Mouse (Mus musculus): ENCODE measurements around the gene Gm13277. TPM values are rescaled to one million over a fixed set of nuclear protein-coding genes. Genes with fewer than 3 reads are reported as not detected.

Gm13277 gene
- polyA plus RNA-seq, 1 experiment from 2014 or later, result not detected

Other genes starting within 250 kb of the Gm13277 start
- not detected in 2 replicates for gene Ifna15, start 230.4 kb upstream of the Gm13277 start, polyA plus RNA-seq (2015; fragmentation: Nextera tagmentation; extraction: Ambion mirVana)
- not detected in 2 replicates for gene Ifna14, start 216.8 kb upstream of the Gm13277 start, polyA plus RNA-seq (2015; fragmentation: Nextera tagmentation; extraction: Ambion mirVana)
- not detected in 2 replicates for gene Ifna9, start 196.2 kb upstream of the Gm13277 start, polyA plus RNA-seq (2015; fragmentation: Nextera tagmentation; extraction: Ambion mirVana)
- not detected in 2 replicates for gene Ifna12, start 185.3 kb upstream of the Gm13277 start, polyA plus RNA-seq (2015; fragmentation: Nextera tagmentation; extraction: Ambion mirVana)
- not detected in 2 replicates for gene C87499, start 154.2 kb upstream of the Gm13277 start, polyA plus RNA-seq (2015; fragmentation: Nextera tagmentation; extraction: Ambion mirVana)
- gene Ifna13, start 144.2 kb upstream of the Gm13277 start, polyA plus RNA-seq (2015; fragmentation: Nextera tagmentation; extraction: Ambion mirVana), result not detected in 2 replicates
- not detected in 2 replicates for gene Ifna16, start 111.7 kb upstream of the Gm13277 start, polyA plus RNA-seq (2015; fragmentation: Nextera tagmentation; extraction: Ambion mirVana)
- not detected in 2 replicates for gene Ifna2, start 104.7 kb upstream of the Gm13277 start, polyA plus RNA-seq (2015; fragmentation: Nextera tagmentation; extraction: Ambion mirVana)
- not detected in 2 replicates for gene Ifnab, start 97.3 kb upstream of the Gm13277 start, polyA plus RNA-seq (2015; fragmentation: Nextera tagmentation; extraction: Ambion mirVana)
- gene Gm26566, start 66.8 kb upstream of the Gm13277 start, polyA plus RNA-seq (2015; fragmentation: Nextera tagmentation; extraction: Ambion mirVana), result 1.1 and 1.2 TPM in 2 replicates
- 95.2 and 103 TPM in 2 replicates for gene Klhl9, start 66.2 kb upstream of the Gm13277 start, polyA plus RNA-seq (2015; fragmentation: Nextera tagmentation; extraction: Ambion mirVana)
- not detected in 2 replicates for gene Gm13271, start 33.8 kb upstream of the Gm13277 start, polyA plus RNA-seq (2015; fragmentation: Nextera tagmentation; extraction: Ambion mirVana)
- 0.30 and 0.49 TPM in 2 replicates for gene Gm13283, start 28.5 kb upstream of the Gm13277 start, polyA plus RNA-seq (2015; fragmentation: Nextera tagmentation; extraction: Ambion mirVana)
- gene Gm13290, start 14.8 kb upstream of the Gm13277 start, polyA plus RNA-seq (2015; fragmentation: Nextera tagmentation; extraction: Ambion mirVana), result 0.23 TPM in 1 of 2 replicates, not detected in the other
- gene Gm13289, start 11.7 kb upstream of the Gm13277 start, polyA plus RNA-seq (2015; fragmentation: Nextera tagmentation; extraction: Ambion mirVana), result not detected in 2 replicates
- gene Gm13272, start 8.8 kb upstream of the Gm13277 start, polyA plus RNA-seq (2015; fragmentation: Nextera tagmentation; extraction: Ambion mirVana), result 0.40 TPM in 1 of 2 replicates, not detected in the other
- 0.35 TPM in 1 of 2 replicates, not detected in the other for gene Ifnz, start 6.5 kb upstream of the Gm13277 start, polyA plus RNA-seq (2015; fragmentation: Nextera tagmentation; extraction: Ambion mirVana)
- gene Gm13276, start 2.9 kb upstream of the Gm13277 start, polyA plus RNA-seq (2015; fragmentation: Nextera tagmentation; extraction: Ambion mirVana), result not detected in 2 replicates
- not detected in 2 replicates for gene Gm13278, start 2.9 kb downstream of the Gm13277 start, polyA plus RNA-seq (2015; fragmentation: Nextera tagmentation; extraction: Ambion mirVana)
- gene Gm13275, start 5.9 kb downstream of the Gm13277 start, polyA plus RNA-seq (2015; fragmentation: Nextera tagmentation; extraction: Ambion mirVana), result not detected in 2 replicates
- gene Gm13279, start 8.8 kb downstream of the Gm13277 start, polyA plus RNA-seq (2015; fragmentation: Nextera tagmentation; extraction: Ambion mirVana), result not detected in 2 replicates
- 1.0 and 1.2 TPM in 2 replicates for gene Gm13285, start 11.0 kb downstream of the Gm13277 start, polyA plus RNA-seq (2015; fragmentation: Nextera tagmentation; extraction: Ambion mirVana)
- gene Gm13287, start 14.6 kb downstream of the Gm13277 start, polyA plus RNA-seq (2015; fragmentation: Nextera tagmentation; extraction: Ambion mirVana), result not detected in 2 replicates
- gene Gm13288, start 16.9 kb downstream of the Gm13277 start, polyA plus RNA-seq (2015; fragmentation: Nextera tagmentation; extraction: Ambion mirVana), result 0.08 TPM in 1 of 2 replicates, not detected in the other
- not detected in 2 replicates for gene Ifna7, start 27.6 kb downstream of the Gm13277 start, polyA plus RNA-seq (2015; fragmentation: Nextera tagmentation; extraction: Ambion mirVana)
- not detected in 2 replicates for gene Ifna11, start 31.3 kb downstream of the Gm13277 start, polyA plus RNA-seq (2015; fragmentation: Nextera tagmentation; extraction: Ambion mirVana)
- gene Ifna6, start 38.8 kb downstream of the Gm13277 start, polyA plus RNA-seq (2015; fragmentation: Nextera tagmentation; extraction: Ambion mirVana), result not detected in 2 replicates
- not detected in 2 replicates for gene Ifna5, start 46.9 kb downstream of the Gm13277 start, polyA plus RNA-seq (2015; fragmentation: Nextera tagmentation; extraction: Ambion mirVana)
- gene Ifna4, start 53.2 kb downstream of the Gm13277 start, polyA plus RNA-seq (2015; fragmentation: Nextera tagmentation; extraction: Ambion mirVana), result not detected in 2 replicates
- gene Ifna1, start 61.5 kb downstream of the Gm13277 start, polyA plus RNA-seq (2015; fragmentation: Nextera tagmentation; extraction: Ambion mirVana), result not detected in 2 replicates
- not detected in 2 replicates for gene Ifne, start 91.6 kb downstream of the Gm13277 start, polyA plus RNA-seq (2015; fragmentation: Nextera tagmentation; extraction: Ambion mirVana)